Mouse (Mus musculus): ENCODE data around the gene Trpv5.

Gene Trpv5

GRCm38 (mm10) chr6:41680669-41681068 lies at the start of gene Trpv5:
Gene Trpv5 (minus strand): TSS chr6:41680769.
- in situ Hi-C loops (cut with MboI), result no loop called here

- in situ Hi-C loops (cut with MboI), result no loop called here
Observed at GRCm38 (mm10) chr6:41727989-41728609, 47.5 kb upstream of the Trpv5 start.

GRCm38 (mm10) chr6:41721430-41721829 lies 40.9 kb upstream of the Trpv5 start:
- in situ Hi-C loops (cut with MboI), result no loop called here

GRCm38 (mm10) chr6:41710281-41710680 lies 29.7 kb upstream of the Trpv5 start:
- in situ Hi-C loops (cut with MboI), result no loop called here

GRCm38 (mm10) chr6:41706275-41706674 lies 25.7 kb upstream of the Trpv5 start:
- in situ Hi-C loops (cut with MboI), result no loop called here

- in situ Hi-C loops (cut with MboI), result no loop called here
Observed at GRCm38 (mm10) chr6:41704123-41704522, 23.6 kb upstream of the Trpv5 start, which contains the start of gene Kel. Gene Kel (minus strand): TSS chr6:41704339.

- in situ Hi-C loops (cut with MboI), result no loop called here
Observed at GRCm38 (mm10) chr6:41702928-41703327, 22.4 kb upstream of the Trpv5 start.

GRCm38 (mm10) chr6:41701245-41701644 lies 20.7 kb upstream of the Trpv5 start:
- in situ Hi-C loops (cut with MboI), result no loop called here

GRCm38 (mm10) chr6:41694407-41694806 lies 13.8 kb upstream of the Trpv5 start:
- in situ Hi-C loops (cut with MboI), result no loop called here

GRCm38 (mm10) chr6:41692200-41692599 lies 11.6 kb upstream of the Trpv5 start:
- in situ Hi-C loops (cut with MboI), result no loop called here

GRCm38 (mm10) chr6:41685596-41685995 lies 5.0 kb upstream of the Trpv5 start:
- in situ Hi-C loops (cut with MboI), result no loop called here

- in situ Hi-C loops (cut with MboI), result no loop called here
Observed at GRCm38 (mm10) chr6:41684911-41685310, 4.3 kb upstream of the Trpv5 start.

- in situ Hi-C loops (cut with MboI), result no loop called here
Observed at GRCm38 (mm10) chr6:41684131-41684530, 3.6 kb upstream of the Trpv5 start, which contains the start of gene Llcfc1. Gene Llcfc1 (plus strand): TSS chr6:41684431.

- in situ Hi-C loops (cut with MboI), result no loop called here
Observed at GRCm38 (mm10) chr6:41681656-41682055, 1.1 kb upstream of the Trpv5 start.

GRCm38 (mm10) chr6:41676530-41676929 lies 4.0 kb downstream of the Trpv5 start:
- in situ Hi-C loops (cut with MboI), result no loop called here

- in situ Hi-C loops (cut with MboI), result no loop called here
Observed at GRCm38 (mm10) chr6:41662320-41662719, 18.2 kb downstream of the Trpv5 start.

GRCm38 (mm10) chr6:41658487-41658886 lies 22.1 kb downstream of the Trpv5 start:
- in situ Hi-C loops (cut with MboI), result no loop called here

- in situ Hi-C loops (cut with MboI), result no loop called here
Observed at GRCm38 (mm10) chr6:41654648-41655047, 25.9 kb downstream of the Trpv5 start.

GRCm38 (mm10) chr6:41653173-41653572 lies 27.4 kb downstream of the Trpv5 start:
- in situ Hi-C loops (cut with MboI), result no loop called here

GRCm38 (mm10) chr6:41646672-41647071 lies 33.9 kb downstream of the Trpv5 start:
- in situ Hi-C loops (cut with MboI), result no loop called here

- in situ Hi-C loops (cut with MboI), result no loop called here
Observed at GRCm38 (mm10) chr6:41646220-41646619, 34.3 kb downstream of the Trpv5 start.

GRCm38 (mm10) chr6:41643227-41643626 lies 37.3 kb downstream of the Trpv5 start:
- in situ Hi-C loops (cut with MboI), result no loop called here

- in situ Hi-C loops (cut with MboI), result no loop called here
Observed at GRCm38 (mm10) chr6:41642765-41643164, 37.8 kb downstream of the Trpv5 start.
